ENCODE assay signal across 9 mouse cellular contexts in the genomic region with DNA sequence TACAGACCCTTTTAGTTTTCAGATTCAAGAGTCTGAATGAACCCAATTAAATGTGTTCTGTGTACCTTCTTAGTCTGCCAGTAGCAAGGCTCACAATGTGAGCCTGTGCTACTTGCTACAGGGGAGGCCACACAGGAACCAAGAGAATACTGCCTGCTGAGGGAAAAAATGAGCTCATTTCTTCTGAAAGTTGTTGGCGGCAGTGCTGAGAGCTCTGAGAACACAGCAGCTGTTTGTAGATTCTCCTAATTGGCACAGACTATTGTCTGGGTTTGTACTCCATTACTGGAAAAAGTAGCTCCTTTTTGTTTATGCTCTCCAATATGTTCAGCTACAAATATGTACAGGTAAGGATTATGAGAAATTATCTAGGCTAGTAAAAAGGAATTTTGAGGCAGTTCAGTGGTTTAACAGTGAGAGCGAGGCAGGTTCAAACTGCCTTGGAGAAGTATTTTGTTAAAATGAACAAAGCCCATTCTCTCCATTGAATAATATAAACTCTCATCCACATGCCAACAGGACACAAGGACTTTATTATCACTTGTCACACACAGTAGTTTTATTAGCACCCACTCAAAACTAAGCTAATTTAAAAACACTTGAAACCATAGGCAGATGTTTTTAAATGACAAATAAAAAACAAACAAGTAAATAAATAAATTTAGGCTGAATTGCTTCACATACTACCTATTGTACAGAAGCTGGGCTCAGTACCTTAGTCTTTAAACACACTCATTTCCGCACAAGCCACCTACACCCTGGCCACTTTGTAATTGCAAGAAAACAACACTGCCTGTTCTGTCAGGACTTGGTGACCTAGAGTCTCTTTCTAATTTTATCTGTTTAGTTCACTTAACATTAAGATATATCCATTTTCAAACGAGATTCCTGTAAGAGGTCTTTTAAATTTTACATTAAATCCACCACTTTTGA.
DNase-seq lines count a peak whose midpoint lies in the region; ATAC-seq lines count a peak whose summit lies in the region.
"Had no signal": no experiment of that assay in that cellular context is flagged by ENCODE, and none has a peak within 500 bp of the region (broad histone marks: within the 10 kb centered on the region; RNA-seq: fewer than 3 reads in every experiment).

No protein-coding gene starts in this region.

- peaks cover 4% of the 10 kb centered on the region for H3K4me1 ChIP-seq in hindbrain, embryonic 16.5 days (ENCODE audit: control insufficient read depth, insufficient read depth, low read depth, low read length)
- H3K4me1 ChIP-seq in midbrain, embryonic 12.5 days = peaks cover 10% of the 10 kb centered on the region
- H3K4me1 ChIP-seq: liver, embryonic 13.5 days had no signal

- no peaks in the 10 kb centered on the region for H3K27me3 ChIP-seq in hindbrain, embryonic 16.5 days (replicated peaks; ENCODE audit: control insufficient read depth, insufficient read depth, low read length)
- no peaks in the 10 kb centered on the region for H3K27me3 ChIP-seq in midbrain, embryonic 12.5 days
- H3K27me3 ChIP-seq: liver, embryonic 13.5 days had no signal

- H3K27ac ChIP-seq in hindbrain, embryonic 16.5 days (ENCODE audit: low read depth, low read length) = peak overlapping the region; percentile 64; the same call in 1 of the 2 replicates
- peak overlapping the region; percentile 39; the same call in 1 of the 2 replicates for H3K27ac ChIP-seq in midbrain, embryonic 12.5 days (replicated peaks)
- H3K27ac ChIP-seq: liver, embryonic 13.5 days had no signal

- no peak overlapping the region for H3K9ac ChIP-seq in hindbrain, embryonic 16.5 days (ENCODE audit: low read depth, low read length)
- H3K9ac ChIP-seq in midbrain, embryonic 12.5 days (replicated peaks) = no peak overlapping the region
- H3K9ac ChIP-seq: liver, embryonic 13.5 days had no signal

- no peak overlapping the region for H3K4me3 ChIP-seq in hindbrain, embryonic 16.5 days (ENCODE audit: low read length)
- H3K4me3 ChIP-seq in midbrain, embryonic 12.5 days = no peak overlapping the region
- H3K4me3 ChIP-seq: liver, embryonic 13.5 days had no signal

- intact Hi-C loops in gastrocnemius, postnatal 36 days (cut with DNase I) = no loop called here

- no peaks in the 10 kb centered on the region for H3K36me3 ChIP-seq in hindbrain, embryonic 16.5 days (ENCODE audit: control insufficient read depth, insufficient read depth, low read length)
- H3K36me3 ChIP-seq in midbrain, embryonic 12.5 days = no peaks in the 10 kb centered on the region
- H3K36me3 ChIP-seq: liver, embryonic 13.5 days had no signal

- H3K9me3 ChIP-seq in hindbrain, embryonic 16.5 days (ENCODE audit: control insufficient read depth, low read length) = no peaks in the 10 kb centered on the region
- no peaks in the 10 kb centered on the region for H3K9me3 ChIP-seq in midbrain, embryonic 12.5 days
- H3K9me3 ChIP-seq: liver, embryonic 13.5 days had no signal

- H3K4me2 ChIP-seq in hindbrain, embryonic 16.5 days (ENCODE audit: low read length) = no peak overlapping the region
- no peak overlapping the region for H3K4me2 ChIP-seq in midbrain, embryonic 12.5 days (replicated peaks)
- H3K4me2 ChIP-seq: liver, embryonic 13.5 days had no signal

- peak; percentile 36 for DNase-seq in gastrocnemius, postnatal 25 days
- no peak for DNase-seq in gastrocnemius, postnatal 36 days
- peak; percentile 40 for DNase-seq in embryo, embryonic 10.5 days (ENCODE audit: low spot score)
- no peak for DNase-seq in spleen, adult 12 weeks (ENCODE audit: low spot score)
- DNase-seq in adrenal gland, adult (ENCODE audit: inconsistent age in 2 of 2, low spot score in 1 of 2) = no peak
- DNase-seq in ovary, postnatal 14 days (ENCODE audit: low spot score) = no peak
- DNase-seq: liver, embryonic 13.5 days had no signal

- ATAC-seq in hindbrain, embryonic 16.5 days = peak; percentile 93
- peak; percentile 86 for ATAC-seq in midbrain, embryonic 12.5 days (ENCODE audit: low FRiP score, low read depth)

- 38% methylated on average over 4 of the region's 4 CpGs for WGBS in hindbrain, embryonic 16.5 days
- 57% methylated on average over 4 of the region's 4 CpGs for WGBS in midbrain, embryonic 12.5 days

Comparison
In these comparisons a context has a peak if more than half of its experiments do, and no peak if none do; other contexts are left out.
1. DNase-seq: peak in gastrocnemius, postnatal 25 days (single experiment) and embryo, embryonic 10.5 days (single experiment); none in gastrocnemius, postnatal 36 days (0 of 2), spleen, adult 12 weeks (single experiment), adrenal gland, adult (0 of 2) and ovary, postnatal 14 days (single experiment).